Mouse (Mus musculus) ES-Bruce4 (cell line): ENCODE measurements around the gene Ctdspl.

Source experiments
- CTCF ChIP-seq: IDR thresholded peaks from one replicate; pipeline ENCODE4 v1.8.1; 2011; ENCODE audit warnings: low read depth, low read length
- EP300 ChIP-seq: IDR thresholded peaks from 2 replicates; pipeline ENCODE4 v1.6.1; 2011; ENCODE audit warnings: low read depth, low read length; ENCODE audit not compliant: insufficient read depth

DNA sequence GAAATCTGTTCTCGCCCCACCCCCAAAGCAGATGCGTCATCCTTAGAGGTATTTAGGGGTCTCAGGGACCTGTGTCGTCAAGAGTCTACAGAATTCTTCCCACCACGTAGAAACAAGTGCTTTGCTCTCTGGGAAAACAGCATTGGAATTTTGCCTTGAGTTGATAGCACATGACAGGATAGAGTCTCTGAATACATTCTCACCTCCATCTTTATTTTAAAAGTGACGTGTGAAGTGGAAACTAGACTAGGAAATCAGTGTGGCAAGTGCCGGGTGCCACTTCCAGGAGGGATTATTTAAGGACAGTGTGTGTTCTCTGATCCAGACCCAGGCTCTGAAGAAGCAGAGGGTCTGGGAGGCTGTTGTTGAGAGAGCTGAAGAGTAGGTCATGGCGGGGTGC is 64.2 kb downstream of the Ctdspl start:
- no peak for TF ChIP-seq CTCF
- no peak for TF ChIP-seq EP300
